Mouse (Mus musculus): ENCODE data around the gene Cd83.

DNA sequence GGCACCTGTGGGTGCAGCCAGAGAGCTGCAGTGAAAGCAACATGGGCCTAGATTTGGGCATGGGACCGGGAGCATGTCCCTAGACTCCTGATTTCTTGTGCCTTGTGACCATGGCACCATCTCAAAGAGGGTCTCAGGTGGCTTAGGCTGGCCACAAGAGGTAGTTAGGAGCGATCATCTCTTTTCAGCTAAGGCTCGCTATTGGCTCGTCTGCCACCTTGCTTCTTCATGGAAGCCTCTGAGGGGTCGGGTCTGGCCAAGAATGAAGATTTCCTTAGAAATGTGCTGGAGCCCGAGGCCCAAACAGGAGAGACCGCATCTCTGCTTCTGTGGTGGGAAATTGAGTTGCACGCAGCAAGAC is 1.1 kb downstream of the Cd83 start:
- TF ChIP-seq CTCF (IDR thresholded peaks at IDR 0.05) (no peak), EP300 (IDR thresholded peaks at IDR 0.05; ENCODE audit: insufficient read depth, low read depth, low read length) (no peak)
